Mouse (Mus musculus) heart, adult 18-20 months (tissue): ENCODE data around the gene Slc27a3. TPM values are rescaled to one million over a fixed set of nuclear protein-coding genes. Genes with fewer than 3 reads are reported as not detected.
"Not testable (repeated sequence)": the region's sequence is repeated elsewhere in the genome, so short reads cannot be mapped to it uniquely, and the experiment has no call there.

Source experiments
- DNase-seq, 2 experiments: peaks; one replicate each; pipeline ENCODE4 v3.0.0; 2021 to 2022; ENCODE audit warnings: mixed read lengths in 1 of 2
- total RNA-seq, 2 experiments: library from RNA; stranded (reverse); gene quantifications; 2 replicates each; pipeline ENCODE4 v1.2.3; 2021

Slc27a3 gene
- total RNA-seq, 2 experiments from 2014 or later = 0.50 to 0.62 TPM

DNA sequence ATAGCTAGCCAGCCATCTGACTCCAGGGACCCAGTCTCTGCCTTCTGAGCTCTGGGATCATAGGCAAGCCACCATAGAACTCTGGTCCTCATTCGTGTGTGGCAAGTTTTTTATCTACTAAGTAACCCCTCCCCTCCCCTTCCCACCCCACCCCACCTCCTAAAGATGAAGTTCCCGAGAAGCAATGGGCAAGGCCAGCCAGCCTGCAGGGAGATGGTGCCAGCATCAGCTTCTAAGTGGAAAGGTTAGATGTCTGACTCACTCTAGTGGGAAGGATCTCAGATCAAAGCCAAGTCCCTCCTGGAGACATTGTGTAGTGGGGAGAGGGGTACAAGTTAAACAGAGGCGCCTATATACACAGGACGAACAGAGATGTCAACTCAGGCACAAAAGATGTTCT, 1.3 kb upstream of the Slc27a3 start:
- no peak for DNase-seq

DNA sequence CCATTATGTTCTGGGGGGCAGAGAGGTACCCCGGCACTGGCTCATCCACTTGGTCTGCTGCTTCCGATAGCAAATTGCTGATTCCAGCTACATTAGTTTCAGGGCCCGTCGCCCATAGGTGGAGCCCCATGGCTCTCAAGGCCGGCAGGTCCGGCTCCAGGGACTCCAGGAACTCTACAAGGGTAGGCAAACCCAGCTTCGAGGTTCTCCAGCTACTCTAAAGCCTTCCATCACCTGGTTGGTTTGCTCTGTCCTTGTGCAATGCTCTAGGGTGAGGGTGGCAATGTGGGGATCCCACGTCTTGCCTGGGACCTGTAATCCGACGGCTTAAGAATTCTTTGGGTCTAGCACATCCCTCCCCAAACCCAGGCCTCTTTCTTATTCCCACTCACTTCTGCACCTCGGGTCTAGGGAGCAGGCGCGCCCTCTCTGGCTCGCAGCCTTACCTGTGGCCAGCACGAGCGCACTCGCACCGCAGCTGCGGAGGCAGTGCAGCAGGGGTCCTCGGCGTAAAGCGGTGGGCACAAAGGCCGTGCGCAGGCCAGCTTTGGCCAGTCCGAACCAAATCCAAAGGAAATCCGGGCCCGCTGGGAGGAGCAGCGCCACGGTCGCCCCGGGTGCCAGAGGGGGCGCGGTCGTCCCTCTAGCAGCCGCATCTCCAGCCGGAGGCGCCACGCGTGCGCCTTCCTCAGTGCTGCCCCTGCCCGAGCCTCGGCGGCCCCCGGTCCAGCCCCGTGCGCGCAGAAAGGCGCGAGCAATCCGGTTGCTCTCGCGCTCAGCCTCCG, 820 bp downstream of the Slc27a3 start:
- DNase-seq = peak; percentile 36 to 44

DNA sequence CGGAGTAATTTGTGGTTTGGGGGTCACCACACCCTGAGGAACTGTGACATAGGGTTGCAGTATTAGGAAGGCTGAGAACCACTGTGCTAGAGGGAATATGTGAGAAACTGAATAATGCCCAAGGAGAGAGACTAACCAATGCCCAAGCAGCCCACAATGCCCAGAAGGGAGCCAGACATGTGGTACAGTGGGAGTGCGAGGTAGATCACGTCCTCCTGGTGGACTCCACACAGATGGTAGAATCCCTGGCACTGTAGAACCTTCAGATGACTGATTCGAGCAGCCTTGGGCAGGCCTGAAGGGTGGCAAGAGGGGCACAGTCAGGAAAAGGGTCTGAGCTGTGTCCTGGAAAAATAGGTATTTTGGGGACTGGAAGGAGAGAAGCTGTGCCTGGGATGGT, 1.5 kb downstream of the Slc27a3 start:
- DNase-seq = no peak

DNA sequence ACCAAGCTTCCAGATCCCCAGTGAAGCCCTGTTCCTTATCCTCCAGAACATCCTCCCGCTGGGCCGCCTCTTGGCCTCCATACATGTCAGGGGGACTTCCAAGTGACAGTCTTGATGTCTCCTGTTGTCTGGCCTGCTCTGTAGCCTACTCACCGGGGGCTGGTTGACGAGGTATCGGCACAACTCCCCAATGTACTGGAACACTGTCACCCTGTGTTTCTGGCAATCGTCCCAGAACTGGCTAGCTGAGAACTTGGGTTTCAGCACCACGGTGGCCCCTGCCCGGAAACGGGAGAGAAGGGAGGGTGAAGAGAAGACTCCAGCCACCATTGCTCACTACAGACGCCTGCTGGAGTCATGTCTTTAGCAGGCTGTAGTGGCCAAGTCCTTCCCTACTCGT, 2.3 kb downstream of the Slc27a3 start:
- DNase-seq = peak; percentile 25

DNA sequence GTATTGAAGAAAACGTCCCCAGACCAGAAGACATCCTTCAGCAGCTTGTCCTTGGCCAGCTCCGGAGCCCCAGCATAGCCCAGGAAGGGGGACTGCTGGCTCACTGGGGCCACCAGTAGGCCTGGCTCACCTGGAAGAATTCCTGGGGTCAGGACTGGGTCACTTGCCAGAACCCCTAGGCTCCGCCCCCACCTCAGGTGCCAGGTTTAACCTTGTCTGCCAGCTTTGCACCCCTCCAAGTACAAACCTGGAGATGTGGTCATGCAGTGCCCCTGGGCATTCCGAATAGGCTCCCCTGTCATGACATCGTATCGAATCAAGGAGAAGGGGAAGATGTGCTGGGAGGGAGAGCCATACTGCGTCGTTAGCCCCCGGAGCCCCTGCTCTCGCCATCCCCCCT, 2.9 kb downstream of the Slc27a3 start:
- no peak for DNase-seq

DNA sequence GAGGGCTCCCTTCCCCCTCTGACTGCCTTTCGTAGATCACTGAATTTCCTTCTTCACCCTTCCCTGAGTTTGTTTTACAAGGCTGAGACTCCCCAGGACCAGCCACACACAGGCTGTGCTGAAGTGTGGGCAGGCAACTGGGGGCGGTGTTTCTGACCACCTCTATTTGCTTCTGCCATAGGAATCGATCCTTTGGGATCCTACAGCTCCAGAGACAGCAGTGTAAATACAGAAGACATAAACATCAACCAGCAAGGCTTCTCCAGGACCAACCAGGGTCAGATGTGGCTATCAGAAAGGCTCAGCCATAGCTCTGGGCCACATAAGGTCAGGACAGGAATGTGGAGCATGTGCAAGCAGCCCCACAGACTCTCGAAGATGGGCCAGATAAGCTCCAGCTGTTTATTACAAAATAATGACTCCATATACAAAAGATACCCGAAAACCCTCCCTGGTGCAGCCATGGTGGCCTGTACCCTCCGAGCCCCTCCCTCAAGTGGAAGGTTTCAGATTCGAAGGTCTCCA, 4.8 kb downstream of the Slc27a3 start:
- DNase-seq = no peak

DNA sequence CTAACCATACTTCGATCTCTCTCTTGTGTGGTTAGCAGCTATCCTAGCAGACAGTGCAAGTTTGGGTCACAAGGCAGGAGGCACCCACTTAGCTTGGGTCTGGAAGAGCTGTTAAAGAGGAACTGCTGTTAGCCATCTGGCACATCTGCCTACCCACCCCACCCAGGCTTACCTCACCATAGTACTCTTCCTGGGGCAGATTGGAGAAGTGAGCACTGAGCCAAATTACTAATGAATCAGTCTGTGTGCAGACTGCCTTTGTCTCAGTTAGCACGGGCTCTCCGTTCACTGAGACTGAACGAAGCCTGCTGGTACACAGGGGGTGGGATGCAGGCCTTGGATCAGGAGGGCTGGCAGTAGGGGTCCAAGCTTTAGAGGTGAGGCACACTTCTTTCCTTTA, 6.0 kb downstream of the Slc27a3 start:
- DNase-seq = peak in 1 of 2 experiments; percentile 49

DNA sequence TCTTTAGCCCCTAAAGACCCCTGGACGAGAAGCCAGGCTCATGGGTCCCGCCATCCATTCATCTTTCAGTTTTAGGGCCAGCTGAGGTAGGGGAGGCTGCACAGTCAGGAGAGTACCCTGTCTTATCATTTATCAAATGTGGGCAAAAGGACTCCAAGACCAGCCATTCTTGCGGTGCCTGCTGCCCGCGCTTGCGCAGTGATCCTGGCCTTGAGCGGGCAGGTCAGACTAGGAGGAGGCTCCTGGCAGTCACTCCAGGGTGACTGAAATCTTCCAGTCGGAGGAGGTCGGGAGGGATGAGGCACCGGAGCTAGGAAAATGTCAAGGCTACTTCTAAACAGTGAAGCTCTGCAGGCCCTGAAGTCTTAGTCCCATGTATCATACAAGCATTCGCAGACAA, 8.0 kb downstream of the Slc27a3 start:
- DNase-seq = no peak

DNA sequence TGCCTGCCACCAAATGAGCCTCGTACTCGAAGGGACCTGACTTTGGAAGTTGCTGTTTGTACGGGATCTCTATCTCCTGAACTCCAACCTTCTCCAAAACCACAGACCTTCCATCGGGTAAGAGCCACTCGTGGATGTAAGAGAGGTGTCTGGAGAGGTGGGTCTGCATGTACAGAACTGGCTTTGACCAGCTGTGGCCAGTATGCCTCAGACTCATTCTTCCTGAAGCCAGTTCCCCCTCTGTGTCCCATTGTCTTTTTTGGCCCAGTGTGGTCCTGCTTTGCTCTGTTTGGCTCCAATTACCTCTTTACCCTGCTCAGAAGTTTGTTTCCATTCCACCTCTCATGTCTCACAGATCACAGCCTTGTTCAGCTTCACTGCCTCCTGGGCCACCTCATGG, 11.2 kb downstream of the Slc27a3 start:
- DNase-seq = no peak

DNA sequence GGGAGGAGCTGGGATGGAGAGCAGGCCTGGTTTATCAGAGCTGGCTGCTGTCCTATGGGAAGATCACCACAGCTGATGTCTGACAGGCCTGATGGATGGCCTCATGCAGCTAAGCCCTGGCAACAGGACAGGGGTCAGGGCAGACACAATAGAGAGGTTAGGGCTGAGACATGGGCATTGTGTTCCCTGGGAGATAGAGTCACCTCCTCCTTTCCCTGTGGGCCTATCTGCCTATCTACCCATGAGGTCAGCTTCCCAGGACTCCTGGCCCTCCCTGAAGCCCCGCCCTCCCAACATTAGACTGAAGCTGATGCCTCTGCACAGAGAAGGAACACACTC, 13.5 kb downstream of the Slc27a3 start:
- no peak for DNase-seq

DNA sequence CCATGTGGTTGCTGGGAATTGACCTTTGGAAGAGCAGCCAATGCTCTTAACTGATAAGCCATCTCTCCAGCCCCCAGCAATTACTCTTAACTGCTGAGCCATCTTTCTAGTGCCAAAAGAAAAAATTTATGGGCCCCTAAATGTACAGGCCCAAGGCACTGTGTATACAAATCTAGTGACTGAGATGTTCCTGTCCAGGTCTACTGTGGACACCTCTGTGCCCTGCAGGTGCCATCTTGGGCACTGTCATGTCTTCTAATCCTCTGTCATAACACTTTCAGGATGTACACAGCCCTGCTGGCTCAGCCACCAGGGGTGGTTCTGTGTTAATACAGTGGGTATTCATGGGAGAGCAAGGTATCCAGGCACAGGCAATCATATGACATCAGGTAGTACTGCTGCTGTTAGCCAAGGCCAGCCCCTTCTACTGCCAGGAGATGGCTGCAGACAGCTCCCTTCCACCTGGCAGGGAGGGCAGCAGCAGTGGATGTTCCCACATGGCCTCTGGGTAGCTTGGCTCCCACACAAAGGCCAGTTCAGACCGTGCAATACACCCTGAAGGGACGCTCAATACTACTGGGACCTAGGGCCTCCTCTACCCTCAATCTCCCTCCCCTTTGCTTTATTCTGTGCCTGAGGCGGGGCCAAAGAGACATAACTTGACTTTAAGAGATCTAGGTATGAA, 14.0 kb downstream of the Slc27a3 start:
- no peak for DNase-seq

DNA sequence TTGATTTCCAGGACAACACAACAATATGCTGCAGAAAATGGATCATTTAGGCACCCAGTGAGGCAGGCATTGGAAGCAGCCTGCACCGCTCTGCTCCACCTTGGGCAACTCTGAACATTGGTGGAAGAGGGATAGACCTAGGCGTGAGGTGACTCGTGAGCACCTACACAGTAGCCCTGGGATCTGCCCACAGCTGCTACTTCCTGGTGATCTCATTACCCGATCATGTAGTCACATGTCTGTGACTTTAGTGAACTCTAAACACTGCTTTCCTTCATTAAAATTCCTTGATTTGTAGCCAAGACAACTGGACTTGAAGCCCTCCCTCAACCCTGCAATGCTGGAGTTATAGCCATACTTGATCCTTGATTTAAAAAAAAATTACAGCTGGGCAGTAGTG, 15.4 kb downstream of the Slc27a3 start:
- DNase-seq = no peak

DNA sequence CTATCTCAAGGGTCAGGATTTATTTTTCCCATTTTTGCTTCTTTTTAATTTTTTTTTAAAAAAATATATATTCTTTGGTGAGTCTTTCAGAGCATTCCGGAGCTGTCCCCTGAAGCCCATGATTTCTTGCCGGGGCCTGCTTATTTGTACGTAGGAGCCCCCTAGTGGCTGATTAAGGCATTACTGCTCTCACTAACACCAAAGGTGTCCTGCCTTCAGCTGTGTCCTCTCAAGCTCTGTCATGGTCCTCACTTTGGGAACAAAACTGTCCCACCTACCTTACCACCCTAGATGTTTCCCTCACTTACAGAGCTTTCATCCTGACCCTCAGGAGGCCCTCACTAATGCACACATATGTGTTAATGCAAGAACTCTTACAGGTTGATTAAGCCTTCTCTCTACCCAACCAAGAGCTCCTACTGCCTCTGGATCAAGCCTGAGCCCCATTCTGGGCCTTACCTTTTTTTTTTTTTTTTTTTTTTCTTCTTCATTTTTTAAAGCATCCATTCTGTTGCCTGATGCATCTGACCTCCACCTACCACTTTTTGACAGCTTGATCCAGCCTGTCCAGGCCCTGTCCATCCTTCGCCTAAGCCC, 16.2 kb downstream of the Slc27a3 start:
- peak; percentile 84 to 91 for DNase-seq

DNA sequence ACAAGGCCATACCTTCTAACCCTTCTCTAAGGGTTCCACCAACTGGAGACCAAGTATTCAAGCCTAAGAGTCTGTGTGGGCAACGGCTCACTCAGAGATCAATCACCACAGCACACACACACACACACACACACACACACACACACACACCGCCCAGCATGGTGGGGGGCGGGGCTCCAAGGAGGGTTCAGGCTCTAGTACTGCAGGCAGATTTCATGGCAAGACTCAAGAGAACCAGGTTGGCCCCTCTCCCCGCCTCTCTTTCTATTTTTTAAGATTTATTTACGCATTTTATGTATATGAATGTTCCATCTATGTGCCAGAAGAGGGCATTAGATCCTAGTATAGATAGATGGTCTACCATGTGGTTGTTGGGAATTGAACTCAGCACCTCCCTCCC, 16.9 kb downstream of the Slc27a3 start:
- DNase-seq = no peak

DNA sequence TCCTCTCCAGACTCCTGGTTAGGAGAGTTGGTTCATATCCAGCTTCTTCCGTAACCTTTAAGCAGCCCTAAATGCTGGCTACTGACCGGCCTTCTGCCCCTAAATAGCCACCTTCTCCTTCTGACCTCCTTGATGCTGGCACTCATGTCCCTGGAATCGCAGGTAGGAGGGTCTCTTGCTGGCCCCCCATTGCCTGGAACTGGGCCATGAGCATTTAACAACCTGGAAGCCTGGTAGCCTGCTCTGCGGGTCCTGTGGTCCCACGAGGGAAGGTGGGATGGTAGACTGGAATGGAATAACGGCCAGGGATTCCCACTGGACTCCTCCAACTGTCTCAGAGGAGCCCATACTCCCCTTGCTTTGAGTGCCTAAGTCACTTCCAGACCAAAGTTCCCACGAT, 17.9 kb downstream of the Slc27a3 start:
- DNase-seq = no peak

DNA sequence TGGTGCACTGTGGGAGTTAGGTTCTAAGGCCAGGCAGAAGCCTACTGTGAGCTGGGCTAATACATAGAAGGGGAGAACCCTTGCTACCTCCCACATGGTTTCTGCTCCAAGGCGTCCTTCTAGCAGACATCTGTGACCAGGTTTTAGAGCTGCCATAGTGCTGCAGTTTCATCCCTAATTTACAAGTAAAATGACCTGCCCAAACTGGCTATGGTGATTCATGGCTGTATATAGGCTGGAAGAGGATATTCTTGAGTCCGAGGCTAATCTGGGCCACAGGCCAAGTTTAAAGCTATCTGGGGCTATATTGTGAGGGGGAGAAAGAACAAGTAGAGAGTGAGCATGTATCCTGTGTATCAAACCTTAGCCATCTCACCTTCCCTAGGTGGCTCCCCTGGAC, 20.7 kb downstream of the Slc27a3 start:
- no peak for DNase-seq

DNA sequence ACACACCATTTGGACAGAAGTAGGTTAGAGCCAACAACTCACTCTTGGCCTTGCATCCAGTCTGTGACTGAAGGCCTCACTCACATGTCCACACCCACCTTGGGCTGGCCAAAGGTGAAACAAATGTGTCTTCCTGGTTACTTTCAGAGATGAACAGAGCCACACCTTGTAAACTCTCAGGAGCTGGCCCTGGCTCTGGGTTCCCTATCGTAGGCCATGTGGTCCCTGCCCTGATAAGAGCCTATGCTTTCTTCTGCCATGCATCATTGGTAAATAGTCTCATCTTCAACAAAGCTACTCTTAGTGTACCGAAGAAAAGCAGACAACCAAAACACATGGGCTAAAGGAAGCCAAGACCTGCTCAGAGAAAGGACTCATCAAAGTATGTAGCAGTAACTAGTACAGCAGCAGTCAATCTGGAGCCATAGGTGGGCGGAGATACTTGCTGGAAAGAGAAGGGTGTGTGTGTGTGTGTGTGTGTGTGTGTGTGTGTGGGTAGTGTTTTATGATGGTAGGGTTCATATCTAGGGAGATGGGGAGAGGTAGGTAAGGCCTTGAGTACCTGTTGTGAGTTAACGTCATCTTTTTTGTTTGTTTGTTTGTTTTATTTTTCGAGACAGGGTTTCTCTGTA, 22.6 kb downstream of the Slc27a3 start:
- no peak for DNase-seq

DNA sequence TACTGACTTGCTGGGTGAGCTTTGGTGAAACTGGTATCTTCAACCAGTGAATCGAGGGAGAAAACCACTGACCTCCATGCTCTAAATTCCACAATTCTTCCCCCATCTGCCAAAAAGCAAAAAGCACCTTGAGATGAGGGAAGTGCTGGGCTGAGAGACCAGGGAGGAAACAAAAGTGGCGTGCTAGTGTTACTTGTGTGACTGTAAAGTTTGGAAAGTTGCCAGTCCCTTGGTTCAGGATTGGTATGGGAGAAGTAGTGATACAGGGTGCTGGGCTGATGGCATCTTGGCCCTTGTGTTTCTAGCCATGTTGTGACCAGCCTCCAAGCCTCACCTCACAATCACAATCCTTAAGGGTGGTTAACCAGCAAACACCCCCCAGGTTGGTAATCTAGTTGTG, 27.4 kb downstream of the Slc27a3 start:
- no peak for DNase-seq

DNA sequence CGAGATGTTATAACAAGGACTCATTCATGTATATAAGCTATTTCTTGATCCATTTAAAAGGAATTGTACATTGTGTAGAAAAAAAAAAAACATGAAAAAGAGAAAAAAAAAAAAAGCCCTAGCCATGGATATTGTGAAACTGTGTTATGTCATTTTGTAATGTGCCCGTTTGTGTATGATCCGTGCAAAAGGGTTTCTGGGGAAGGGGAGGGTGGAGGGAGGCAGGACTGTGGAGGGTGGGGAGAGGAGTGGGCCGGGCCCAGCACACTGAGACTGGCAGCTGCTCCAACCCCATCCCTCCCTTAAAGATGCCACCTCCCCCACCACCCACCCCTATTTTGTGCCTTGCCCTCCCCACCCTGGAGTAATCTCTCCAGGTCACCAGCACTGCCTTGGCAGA, 28.3 kb downstream of the Slc27a3 start:
- no peak for DNase-seq

DNA sequence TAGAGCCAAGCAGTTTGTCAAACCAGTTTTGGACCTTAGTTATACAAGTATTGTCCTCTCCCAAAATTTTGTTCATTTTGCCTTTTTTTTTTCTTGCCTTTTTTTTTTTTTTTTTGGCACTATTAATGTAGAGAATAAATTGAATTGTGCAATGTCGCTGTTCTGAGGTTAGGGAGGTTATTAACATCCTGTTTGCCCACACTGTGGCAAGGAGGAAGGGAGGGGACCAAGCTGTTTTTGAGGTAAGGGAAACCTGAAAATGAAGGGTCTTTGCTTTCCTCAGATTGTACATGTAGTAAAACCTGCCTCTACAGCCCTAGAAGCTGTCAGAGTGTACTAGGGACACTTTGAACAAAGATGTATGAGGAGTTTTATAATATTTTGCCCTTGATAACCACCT, 30.5 kb downstream of the Slc27a3 start:
- DNase-seq = no peak

DNA sequence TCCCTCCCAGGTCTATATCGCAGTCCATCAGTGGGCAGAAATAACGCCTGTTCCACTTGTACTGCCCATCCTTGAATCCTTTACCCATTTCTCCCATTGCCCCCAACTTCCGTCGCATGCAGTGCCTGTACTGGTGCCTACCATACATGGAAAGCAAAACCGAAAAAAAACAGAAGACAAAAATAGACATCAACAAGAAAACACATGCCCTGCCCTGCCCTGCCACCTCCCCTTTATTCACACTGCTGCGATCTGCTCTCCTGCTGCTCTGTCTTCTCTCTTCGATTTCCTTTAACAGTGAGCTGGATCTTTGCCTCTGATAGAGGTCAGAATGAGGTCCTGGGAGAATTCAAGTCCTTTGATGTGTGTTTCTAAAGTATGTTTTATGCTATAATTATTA, 31.8 kb downstream of the Slc27a3 start:
- no peak for DNase-seq

DNA sequence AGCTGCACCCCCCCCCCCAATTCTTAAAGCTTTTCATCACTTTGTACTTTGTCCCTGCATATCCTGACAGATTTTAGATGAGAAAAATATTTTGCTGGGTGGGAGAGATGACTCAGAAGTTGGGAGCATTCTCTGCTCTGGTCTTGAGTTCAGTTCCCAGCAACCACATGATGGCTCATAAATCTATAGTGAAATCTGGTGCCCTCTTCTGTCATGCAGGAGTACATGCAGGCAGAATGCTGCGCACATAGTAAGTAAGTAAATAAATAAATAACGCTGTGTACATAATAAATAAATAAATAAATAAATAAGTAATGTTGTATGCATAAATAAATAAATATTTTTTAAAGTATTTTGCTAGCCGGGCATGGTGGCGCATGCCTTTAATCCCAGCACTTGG, 41.9 kb downstream of the Slc27a3 start:
- no peak for DNase-seq

DNA sequence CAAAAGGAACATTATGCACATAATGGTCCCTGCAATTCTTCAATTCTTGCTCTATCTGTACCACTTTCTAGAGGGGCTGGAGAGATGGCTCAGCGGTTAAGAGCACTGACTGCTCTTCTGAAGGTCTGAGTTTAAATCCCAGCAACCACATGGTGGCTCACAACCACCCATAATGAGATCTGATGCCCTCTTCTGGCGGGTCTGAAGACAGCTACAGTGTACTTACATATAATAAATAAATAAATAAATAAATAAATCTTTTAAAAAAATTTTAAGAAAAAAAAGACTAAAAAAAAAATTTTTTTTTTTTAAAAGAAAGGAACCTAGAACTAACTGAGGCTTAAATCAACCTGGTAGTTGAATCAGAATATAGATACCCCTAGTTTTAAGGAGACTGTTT, 46.9 kb downstream of the Slc27a3 start:
- not testable (repeated sequence) for DNase-seq
